Mouse (Mus musculus) embryonic fibroblast, embryonic 13.5 days (primary cell): ENCODE data around the gene Rasgrp2. TPM values are rescaled to one million over a fixed set of nuclear protein-coding genes. Genes with fewer than 3 reads are reported as not detected.

ENCODE experiments used
- H3K27ac ChIP-seq: 2 replicates; pipeline ENCODE4 v1.5.1; 2012; ENCODE audit warnings: low read length, control low read depth, inconsistent platforms; ENCODE audit not compliant: insufficient read depth
- H3K4me1 ChIP-seq: 2 replicates; pipeline ENCODE4 v1.6.1; 2011; ENCODE audit warnings: low read length; ENCODE audit not compliant: control insufficient read depth, insufficient read depth
- H3K4me3 ChIP-seq: 2 replicates; pipeline ENCODE4 v1.5.1; 2011; ENCODE audit warnings: mild to moderate bottlenecking, control low read depth, low read length; ENCODE audit not compliant: insufficient read depth
- CTCF ChIP-seq: IDR thresholded peaks from 2 replicates; pipeline ENCODE4 v1.5.1; 2011; ENCODE audit warnings: mild to moderate bottlenecking, control low read depth, low read length, moderate library complexity, borderline replicate concordance; ENCODE audit not compliant: insufficient read depth
- POLR2A ChIP-seq: IDR thresholded peaks from 2 replicates; pipeline ENCODE4 v1.6.1; 2011; ENCODE audit warnings: low read depth, mild to moderate bottlenecking, control low read depth, low read length, moderate library complexity
- polyA plus RNA-seq: library from polyadenylated mRNA; stranded (reverse); fragments of >200 nt; gene quantifications from 2 replicates; pipeline ENCODE4 v1.2.4, GENCODE M21; 2011; ENCODE audit warnings: low read depth; ENCODE audit not compliant: missing spikeins, insufficient read length

Rasgrp2 gene
- polyA plus RNA-seq, 1 experiment, result 1.8 TPM

DNA sequence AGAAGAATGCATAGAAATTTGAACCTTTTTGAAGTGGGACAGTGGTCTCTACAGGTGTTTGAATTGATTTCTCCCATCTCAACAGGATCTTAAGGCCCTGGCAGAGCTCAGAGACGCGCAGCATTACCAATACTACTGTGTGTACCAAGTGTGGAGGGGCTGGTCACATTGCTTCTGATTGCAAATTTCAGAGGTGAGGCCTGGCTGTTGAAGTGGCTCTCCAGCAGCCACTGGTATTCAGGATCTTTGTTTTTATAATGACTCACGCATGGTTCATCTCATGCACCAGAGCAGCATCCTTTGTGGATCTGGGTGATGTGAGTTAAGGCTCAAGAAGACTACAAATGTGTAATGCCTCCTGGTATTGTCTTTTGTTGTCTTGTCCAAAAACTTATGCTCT is 26.7 kb upstream of the Rasgrp2 start:
- no peak overlapping the region for H3K27ac ChIP-seq
- no peak overlapping the region for H3K4me3 ChIP-seq
- peaks cover 8% of the 10 kb centered on the region for H3K4me1 ChIP-seq
- TF ChIP-seq POLR2A, result no peak
- no peak for TF ChIP-seq CTCF

DNA sequence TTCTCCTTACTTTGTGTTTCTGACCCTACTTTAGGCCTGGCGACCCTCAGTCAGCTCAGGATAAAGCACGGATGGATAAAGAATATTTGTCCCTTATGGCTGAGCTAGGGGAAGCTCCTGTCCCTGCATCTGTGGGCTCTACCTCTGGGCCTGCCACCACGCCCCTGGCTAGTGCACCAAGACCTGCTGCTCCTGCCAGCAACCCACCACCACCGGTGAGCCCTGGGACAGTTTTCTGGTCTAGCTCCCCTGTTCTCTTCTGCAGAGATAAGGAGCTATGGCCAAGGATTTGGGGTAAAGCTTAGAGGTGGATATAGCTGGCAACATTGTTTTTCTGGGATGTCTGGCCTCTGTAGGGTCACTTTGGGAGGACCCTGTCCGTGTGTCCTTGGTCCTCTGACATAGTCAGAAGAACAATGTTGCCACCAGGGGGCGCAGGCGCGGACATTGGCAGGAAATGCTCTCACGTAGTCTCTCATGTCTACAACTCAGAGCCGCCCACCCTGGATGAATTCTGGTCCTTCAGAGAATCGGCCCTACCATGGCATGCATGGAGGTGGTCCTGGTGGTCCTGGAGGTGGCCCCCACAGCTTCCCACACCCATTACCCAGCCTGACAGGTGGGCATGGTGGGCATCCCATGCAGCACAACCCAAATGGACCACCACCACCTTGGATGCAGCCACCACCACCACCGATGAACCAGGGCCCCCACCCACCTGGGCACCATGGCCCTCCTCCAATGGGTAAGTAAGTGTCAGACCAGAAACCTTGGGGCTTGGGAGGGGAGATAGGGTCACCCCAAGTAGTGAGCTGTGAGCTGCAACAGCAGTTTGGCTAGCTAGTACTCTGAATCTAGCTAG is 25.4 kb upstream of the Rasgrp2 start:
- H3K4me1 ChIP-seq, result peaks cover 7% of the 10 kb centered on the region
- no peak overlapping the region for H3K4me3 ChIP-seq
- no peak overlapping the region for H3K27ac ChIP-seq
- TF ChIP-seq CTCF (peak; percentile 67; the same call in 1 of the 2 replicates), POLR2A (no peak)

DNA sequence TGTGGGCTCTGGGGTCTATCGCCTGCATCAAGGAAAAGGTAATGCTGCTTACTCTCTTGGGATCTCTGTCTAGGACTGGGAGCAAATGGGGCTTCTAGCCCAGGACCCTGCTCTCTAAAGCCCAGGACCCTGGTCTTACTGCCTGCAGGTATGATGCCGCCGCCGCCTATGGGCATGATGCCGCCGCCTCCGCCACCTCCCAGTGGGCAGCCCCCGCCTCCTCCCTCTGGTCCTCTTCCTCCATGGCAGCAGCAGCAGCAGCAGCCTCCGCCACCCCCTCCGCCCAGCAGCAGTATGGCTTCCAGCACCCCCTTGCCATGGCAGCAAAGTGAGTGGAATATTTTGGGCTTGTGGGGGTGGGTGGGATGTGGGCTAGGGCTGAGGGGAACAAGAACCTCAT is 24.6 kb upstream of the Rasgrp2 start:
- TF ChIP-seq CTCF, result no peak
- TF ChIP-seq POLR2A, result no peak
- Histone ChIP-seq H3K27ac (no peak overlapping the region), H3K4me1 (peaks cover 7% of the 10 kb centered on the region)

DNA sequence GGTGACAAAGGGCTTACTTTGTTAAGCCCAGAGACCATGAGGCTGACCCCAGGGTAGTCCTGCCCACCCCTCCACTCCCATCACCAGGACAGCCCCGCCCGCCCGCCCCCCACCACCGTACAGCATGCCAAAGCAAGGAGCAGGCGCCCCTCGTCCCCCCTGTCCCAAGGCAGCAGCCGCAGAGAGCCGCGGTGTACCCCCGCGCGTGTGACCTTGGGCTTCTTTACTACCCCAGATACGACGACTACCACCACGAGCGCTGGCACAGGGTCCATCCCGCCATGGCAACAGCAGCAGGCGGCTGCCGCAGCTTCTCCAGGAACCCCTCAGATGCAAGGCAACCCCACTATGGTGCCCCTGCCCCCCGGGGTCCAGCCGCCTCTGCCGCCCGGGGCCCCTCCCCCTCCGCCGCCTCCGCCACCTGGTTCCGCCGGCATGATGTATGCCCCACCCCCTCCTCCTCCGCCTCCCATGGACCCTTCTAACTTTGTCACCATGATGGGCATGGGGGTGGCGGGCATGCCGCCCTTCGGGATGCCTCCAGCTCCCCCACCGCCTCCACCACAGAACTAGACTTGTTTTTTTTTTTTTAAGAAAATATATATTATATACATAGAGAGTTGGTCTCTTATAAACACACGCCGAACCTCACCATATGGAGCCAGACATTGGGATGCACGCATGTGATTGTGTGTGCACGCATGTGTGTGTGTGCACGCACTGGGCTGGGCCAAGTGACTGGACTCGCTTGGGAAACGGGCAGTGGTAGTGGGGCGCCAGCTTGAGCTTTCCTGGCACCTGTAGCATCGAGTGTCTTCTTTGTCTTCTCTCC is 23.5 kb upstream of the Rasgrp2 start:
- Histone ChIP-seq H3K4me1 (peaks cover 7% of the 10 kb centered on the region), H3K4me3 (no peak overlapping the region), H3K27ac (no peak overlapping the region)
- TF ChIP-seq CTCF, result no peak
- TF ChIP-seq POLR2A, result no peak

More for the DNA sequence above, 24.6 kb upstream of the Rasgrp2 start:
- no peak overlapping the region for H3K4me3 ChIP-seq

DNA sequence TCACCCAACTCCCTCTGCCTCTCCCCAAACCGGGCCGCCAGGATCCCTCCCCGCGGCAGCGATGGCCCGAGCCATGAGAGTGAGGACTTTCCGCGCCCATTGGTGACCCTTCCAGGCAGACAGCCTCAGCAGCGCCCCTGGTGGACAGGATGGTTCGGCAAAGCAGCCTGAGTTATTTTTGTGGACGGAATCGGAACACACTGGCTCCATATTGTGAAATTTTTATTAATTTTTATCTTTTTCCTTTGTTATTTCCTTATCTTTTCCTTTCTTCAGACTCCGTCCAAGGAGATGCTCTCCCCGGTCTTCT is 22.9 kb upstream of the Rasgrp2 start:
- Histone ChIP-seq H3K4me3 (no peak overlapping the region), H3K4me1 (peaks cover 7% of the 10 kb centered on the region), H3K27ac (no peak overlapping the region)
- TF ChIP-seq CTCF, result peak; percentile 48; the same call in 1 of the 2 replicates
- TF ChIP-seq POLR2A, result no peak

DNA sequence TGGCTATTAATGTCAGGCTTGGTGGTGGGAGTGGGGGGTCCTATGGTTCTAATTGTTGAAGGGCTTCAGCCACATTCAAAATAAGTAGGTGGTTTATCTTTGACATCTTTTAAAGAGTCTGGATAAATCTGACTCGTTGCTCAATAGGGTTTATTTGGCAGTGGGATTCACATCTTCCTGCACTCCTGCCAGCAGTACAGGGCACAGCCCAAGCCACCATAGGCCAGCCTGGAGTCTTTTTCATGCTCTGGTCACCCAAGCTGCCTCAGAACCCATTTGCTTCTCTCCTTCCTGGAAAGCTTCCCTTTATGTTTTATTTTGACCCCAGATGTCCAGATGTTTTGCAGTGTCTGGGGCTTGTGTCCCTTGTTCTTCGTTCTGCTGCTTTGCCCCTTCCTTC is 22.5 kb upstream of the Rasgrp2 start:
- H3K4me3 ChIP-seq, result no peak overlapping the region
- TF ChIP-seq CTCF (no peak), POLR2A (no peak)
- no peak overlapping the region for H3K27ac ChIP-seq
- peaks cover 7% of the 10 kb centered on the region for H3K4me1 ChIP-seq

DNA sequence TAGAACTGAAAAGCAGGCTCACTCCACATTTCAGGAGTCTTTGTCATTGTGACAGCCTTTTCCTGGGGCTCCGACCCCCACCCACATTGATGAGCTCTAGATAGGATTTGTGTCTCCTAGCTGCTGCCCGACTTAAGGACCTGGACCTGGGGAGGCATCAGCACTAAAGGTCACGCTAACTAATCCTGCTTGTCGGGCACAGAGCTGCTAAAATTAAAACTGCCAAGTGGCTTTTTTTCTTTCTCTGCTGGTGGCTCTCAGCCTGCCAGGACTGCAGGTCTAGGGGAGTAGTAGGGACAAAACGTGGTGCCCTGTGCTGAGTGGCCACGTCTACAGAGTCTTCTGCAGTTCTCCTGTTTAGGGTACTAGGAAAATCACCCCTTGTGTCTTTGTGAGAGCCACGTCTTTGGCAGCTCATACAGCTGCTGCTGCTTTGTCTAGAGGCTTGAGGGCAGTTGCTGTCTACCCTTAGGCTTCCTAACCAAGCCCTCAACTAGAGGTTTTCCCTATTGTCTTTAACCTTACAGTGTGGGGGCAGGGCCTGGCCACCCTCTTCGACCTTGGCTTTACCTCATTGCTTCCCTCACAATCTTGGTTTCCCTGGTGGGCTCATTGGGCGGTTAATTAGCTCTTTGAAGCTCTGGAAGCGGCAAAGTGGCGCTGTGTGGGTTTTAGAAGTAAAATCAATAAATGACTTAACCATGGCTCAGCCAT is 21.7 kb upstream of the Rasgrp2 start:
- Histone ChIP-seq H3K4me1 (no peaks in the 10 kb centered on the region), H3K4me3 (no peak overlapping the region), H3K27ac (no peak overlapping the region)
- TF ChIP-seq POLR2A (no peak), CTCF (no peak)

DNA sequence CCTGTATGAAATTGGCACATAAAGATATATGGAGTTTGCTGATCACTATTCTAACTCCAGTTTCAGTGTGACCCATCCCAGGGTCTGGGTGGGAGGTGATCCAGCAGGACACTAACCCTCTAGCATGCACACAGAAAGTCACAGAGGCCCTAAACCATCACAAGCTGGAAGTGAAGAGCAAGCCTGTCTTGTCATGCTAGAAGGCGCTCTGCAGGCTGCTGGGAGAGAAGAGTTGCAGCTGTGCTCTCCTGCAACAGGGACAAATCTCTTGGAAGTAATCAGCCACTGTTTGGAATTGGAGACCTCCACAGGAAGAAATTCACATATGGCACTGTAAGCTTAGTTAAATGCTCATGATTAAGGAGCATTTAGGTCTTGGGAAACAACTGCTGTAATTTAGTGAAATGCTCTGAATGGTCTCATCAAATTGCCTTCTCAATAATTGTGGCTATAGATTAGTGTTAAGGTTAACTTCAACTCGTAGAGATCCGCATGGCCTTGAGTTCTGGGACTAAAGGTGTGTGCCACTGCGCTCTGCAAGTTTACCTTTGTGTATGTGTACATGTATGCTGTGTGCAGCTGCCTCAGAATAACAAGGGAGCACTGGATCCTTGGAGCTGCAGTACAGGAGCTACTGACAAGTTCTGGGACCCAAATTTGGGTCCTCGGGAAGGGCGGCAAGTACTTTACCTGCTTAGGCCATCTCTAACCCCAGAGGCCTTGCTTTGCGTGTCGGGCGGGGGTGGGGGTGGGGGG is 18.6 kb upstream of the Rasgrp2 start:
- no peak overlapping the region for H3K27ac ChIP-seq
- H3K4me3 ChIP-seq, result no peak overlapping the region
- TF ChIP-seq POLR2A (no peak), CTCF (no peak)
- H3K4me1 ChIP-seq, result no peaks in the 10 kb centered on the region

DNA sequence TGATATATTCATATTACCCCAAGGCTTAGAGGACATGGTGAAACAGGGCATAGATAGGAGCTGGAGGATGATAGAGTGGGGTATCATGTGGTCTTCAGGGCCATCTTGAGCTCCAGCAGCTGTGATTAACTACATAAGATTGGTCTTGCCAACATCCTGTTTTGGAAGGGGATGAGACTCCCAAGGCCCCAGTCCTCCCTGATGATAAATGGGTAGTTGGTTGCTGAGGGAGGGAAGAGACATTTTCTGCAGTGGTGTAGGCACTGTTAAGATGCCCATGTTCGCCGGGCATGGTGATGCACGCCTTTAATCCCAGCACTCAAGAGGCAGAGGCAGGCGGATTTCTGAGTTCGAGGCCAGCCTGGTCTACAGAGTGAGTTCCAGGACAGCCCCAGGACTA is 17.9 kb upstream of the Rasgrp2 start:
- Histone ChIP-seq H3K4me1 (no peaks in the 10 kb centered on the region), H3K27ac (no peak overlapping the region), H3K4me3 (no peak overlapping the region)
- TF ChIP-seq CTCF (no peak), POLR2A (no peak)
